Mouse (Mus musculus): Measurements from ENCODE around the gene Nrf1. TPM values are rescaled to one million over a fixed set of nuclear protein-coding genes. Genes with fewer than 3 reads are reported as not detected.

The Nrf1 gene
- 10 to 100 TPM; 10.2 to 11.5 TPM for total RNA-seq (2021)
- long read RNA-seq, experiment 1, transcript Nrf1-211 (12 exons, 3,584 nt): major isoform, 6 of 17 reads
- long read RNA-seq, experiment 1, partial matches to known transcripts: 5 of 17 reads
- long read RNA-seq, experiment 1, other reads (novel, unspliced or antisense): 2 of 17 reads
- long read RNA-seq, experiment 2, partial matches to known transcripts: 0 of 12 reads
- long read RNA-seq, experiment 2, other reads (novel, unspliced or antisense): 5 of 12 reads

- peak; percentile 93 for DNase-seq
- intact Hi-C loops (cut with DNase I; ENCODE audit: low total_unique reads): no loop called here
These were observed at the start of gene Nrf1 for GRCm38 (mm10) chr6:30047271-30048162. Gene Nrf1 (plus strand): TSS chr6:30047988.

- DNase-seq: no peak
- intact Hi-C loops (cut with DNase I; ENCODE audit: low total_unique reads): no loop called here
These were observed 49.6 kb upstream of the Nrf1 start for GRCm38 (mm10) chr6:29998140-29998539.

GRCm38 (mm10) chr6:29998771-29999170 lies 49.0 kb upstream of the Nrf1 start:
- no peak for DNase-seq
- intact Hi-C loops (cut with DNase I; ENCODE audit: low total_unique reads): no loop called here

- intact Hi-C loops (cut with DNase I; ENCODE audit: low total_unique reads): no loop called here
- no peak for DNase-seq
These were observed 45.2 kb upstream of the Nrf1 start for GRCm38 (mm10) chr6:30002628-30003027.

- no peak for DNase-seq
- intact Hi-C loops (cut with DNase I; ENCODE audit: low total_unique reads): no loop called here
These were observed 41.9 kb upstream of the Nrf1 start for GRCm38 (mm10) chr6:30005851-30006250.

GRCm38 (mm10) chr6:30009204-30009603 lies 38.6 kb upstream of the Nrf1 start:
- intact Hi-C loops (cut with DNase I; ENCODE audit: low total_unique reads): no loop called here
- no peak for DNase-seq

GRCm38 (mm10) chr6:30013520-30013919 lies 34.3 kb upstream of the Nrf1 start:
- DNase-seq: no peak
- intact Hi-C loops (cut with DNase I; ENCODE audit: low total_unique reads): no loop called here

GRCm38 (mm10) chr6:30014187-30014864 lies 33.5 kb upstream of the Nrf1 start:
- intact Hi-C loops (cut with DNase I; ENCODE audit: low total_unique reads): no loop called here
- DNase-seq: no peak

- intact Hi-C loops (cut with DNase I; ENCODE audit: low total_unique reads): no loop called here
- DNase-seq: no peak
These were observed 26.5 kb upstream of the Nrf1 start for GRCm38 (mm10) chr6:30021241-30021640.

- DNase-seq: no peak
- intact Hi-C loops (cut with DNase I; ENCODE audit: low total_unique reads): no loop called here
These were observed 26.1 kb upstream of the Nrf1 start for GRCm38 (mm10) chr6:30021656-30022055.

- DNase-seq: peak; percentile 16
- intact Hi-C loops (cut with DNase I; ENCODE audit: low total_unique reads): no loop called here
These were observed 21.0 kb upstream of the Nrf1 start for GRCm38 (mm10) chr6:30026799-30027198.

- intact Hi-C loops (cut with DNase I; ENCODE audit: low total_unique reads): no loop called here
- DNase-seq: no peak
These were observed 19.4 kb upstream of the Nrf1 start for GRCm38 (mm10) chr6:30028358-30028757.

- intact Hi-C loops (cut with DNase I; ENCODE audit: low total_unique reads): no loop called here
- DNase-seq: no peak
These were observed 12.7 kb upstream of the Nrf1 start for GRCm38 (mm10) chr6:30035112-30035511.

GRCm38 (mm10) chr6:30041498-30041897 lies 6.3 kb upstream of the Nrf1 start:
- intact Hi-C loops (cut with DNase I; ENCODE audit: low total_unique reads): no loop called here
- no peak for DNase-seq

GRCm38 (mm10) chr6:30042483-30042882 lies 5.3 kb upstream of the Nrf1 start:
- no peak for DNase-seq
- intact Hi-C loops (cut with DNase I; ENCODE audit: low total_unique reads): no loop called here

GRCm38 (mm10) chr6:30048163-30048500 lies 344 bp downstream of the Nrf1 start:
- intact Hi-C loops (cut with DNase I; ENCODE audit: low total_unique reads): no loop called here
- no peak for DNase-seq

GRCm38 (mm10) chr6:30048501-30049353 lies 939 bp downstream of the Nrf1 start:
- peak; percentile 71 for DNase-seq
- intact Hi-C loops (cut with DNase I; ENCODE audit: low total_unique reads): no loop called here

GRCm38 (mm10) chr6:30053116-30053515 lies 5.3 kb downstream of the Nrf1 start:
- intact Hi-C loops (cut with DNase I; ENCODE audit: low total_unique reads): no loop called here
- no peak for DNase-seq

GRCm38 (mm10) chr6:30062544-30062943 lies 14.8 kb downstream of the Nrf1 start:
- no peak for DNase-seq
- intact Hi-C loops (cut with DNase I; ENCODE audit: low total_unique reads): no loop called here

GRCm38 (mm10) chr6:30065369-30065768 lies 17.6 kb downstream of the Nrf1 start:
- intact Hi-C loops (cut with DNase I; ENCODE audit: low total_unique reads): no loop called here
- DNase-seq: no peak

Measured in gastrocnemius, postnatal 14 days (tissue).